Mouse (Mus musculus): ENCODE results near the gene Acsbg1.

DNA sequence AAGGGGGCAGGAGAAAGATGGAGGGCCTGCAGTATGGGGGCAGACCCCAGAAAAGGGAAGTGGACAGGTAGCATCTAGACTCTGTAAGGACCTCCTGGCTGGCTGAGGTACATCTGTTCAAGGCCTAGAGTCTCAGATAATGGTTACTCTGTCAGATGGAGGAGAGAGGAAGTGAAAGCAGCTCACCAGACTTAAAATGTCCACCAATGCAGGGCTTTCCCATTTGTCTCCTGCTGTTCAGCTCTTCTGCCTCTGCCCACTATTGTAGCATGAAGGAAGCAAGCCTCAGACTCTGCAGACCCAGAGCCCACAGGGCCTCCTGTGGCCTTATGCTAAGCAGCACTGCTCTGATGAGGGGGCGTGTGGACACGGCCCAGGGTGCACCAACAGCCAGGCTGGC, 106.6 kb downstream of the Acsbg1 start:
- TF ChIP-seq EP300 (optimal IDR thresholded peaks at IDR 0.05), result no peak
- TF ChIP-seq CTCF (IDR thresholded peaks at IDR 0.05; ENCODE audit: low read depth), result no peak

Measured in stomach, postnatal 0 days (tissue).